Mouse (Mus musculus) layer of hippocampus, adult 8-10 months (tissue): ENCODE results near the gene Tmsb10. TPM values are rescaled to one million over a fixed set of nuclear protein-coding genes. Genes with fewer than 3 reads are reported as not detected.

Experiments
- DNase-seq, 2 experiments: peaks; one replicate each; pipeline ENCODE4 v3.0.0; 2022; ENCODE audit warnings: low spot score in 2 of 2
- total RNA-seq, 4 experiments: library from RNA; stranded (reverse); gene quantifications; 2 replicates each; pipeline ENCODE4 v1.2.4; 2022

Gene Tmsb10
- total RNA-seq, 4 experiments from 2014 or later, result 202 to 382 (median 276) TPM

- DNase-seq, result no peak
These were observed 44.3 kb downstream of the Tmsb10 start for GRCm38 (mm10) chr6:72914087-72914749.

- DNase-seq, result no peak
These were observed 47.3 kb downstream of the Tmsb10 start for GRCm38 (mm10) chr6:72911261-72911660.

Other genes starting within 250 kb of the Tmsb10 start
- gene Tcf7l1, start 169.5 kb downstream of the Tmsb10 start, total RNA-seq, result 1 to 10 TPM; 1.7 to 4.4 (median 3.8) TPM
- 10 to 100 TPM; 57.9 to 64.6 (median 62.4) TPM for gene Kcmf1, start 58.8 kb downstream of the Tmsb10 start, total RNA-seq